Mouse (Mus musculus) embryo, embryonic 11 days (tissue): Measurements from ENCODE around the gene 1810062G17Rik.

Experiments used
- DNase-seq: peaks from one replicate; pipeline ENCODE4 v3.0.0-alpha.2; 2015

Gene 1810062G17Rik

DNA sequence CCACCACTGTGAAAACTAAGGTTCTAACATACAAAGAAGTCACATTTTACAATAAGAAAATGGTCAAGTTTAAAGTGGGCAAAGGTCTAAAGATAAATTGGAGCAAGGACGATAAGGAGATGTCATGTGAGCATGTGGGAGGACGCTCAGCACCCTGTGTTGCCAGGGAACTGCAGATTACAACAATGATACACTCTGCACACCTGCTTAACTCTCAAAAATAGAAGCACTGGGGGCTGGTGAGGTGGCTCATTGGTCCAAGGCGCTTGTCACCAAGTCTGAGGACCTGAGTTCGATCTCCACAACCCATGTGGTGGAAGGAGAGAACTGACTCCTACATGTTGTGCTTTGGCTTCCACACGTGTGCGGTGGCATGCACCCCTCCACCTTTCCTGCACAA lies 35.8 kb downstream of the 1810062G17Rik start:
- DNase-seq: no peak

- DNase-seq: no peak
These were observed 40.5 kb downstream of the 1810062G17Rik start for GRCm38 (mm10) chr3:36516196-36516595.

DNA sequence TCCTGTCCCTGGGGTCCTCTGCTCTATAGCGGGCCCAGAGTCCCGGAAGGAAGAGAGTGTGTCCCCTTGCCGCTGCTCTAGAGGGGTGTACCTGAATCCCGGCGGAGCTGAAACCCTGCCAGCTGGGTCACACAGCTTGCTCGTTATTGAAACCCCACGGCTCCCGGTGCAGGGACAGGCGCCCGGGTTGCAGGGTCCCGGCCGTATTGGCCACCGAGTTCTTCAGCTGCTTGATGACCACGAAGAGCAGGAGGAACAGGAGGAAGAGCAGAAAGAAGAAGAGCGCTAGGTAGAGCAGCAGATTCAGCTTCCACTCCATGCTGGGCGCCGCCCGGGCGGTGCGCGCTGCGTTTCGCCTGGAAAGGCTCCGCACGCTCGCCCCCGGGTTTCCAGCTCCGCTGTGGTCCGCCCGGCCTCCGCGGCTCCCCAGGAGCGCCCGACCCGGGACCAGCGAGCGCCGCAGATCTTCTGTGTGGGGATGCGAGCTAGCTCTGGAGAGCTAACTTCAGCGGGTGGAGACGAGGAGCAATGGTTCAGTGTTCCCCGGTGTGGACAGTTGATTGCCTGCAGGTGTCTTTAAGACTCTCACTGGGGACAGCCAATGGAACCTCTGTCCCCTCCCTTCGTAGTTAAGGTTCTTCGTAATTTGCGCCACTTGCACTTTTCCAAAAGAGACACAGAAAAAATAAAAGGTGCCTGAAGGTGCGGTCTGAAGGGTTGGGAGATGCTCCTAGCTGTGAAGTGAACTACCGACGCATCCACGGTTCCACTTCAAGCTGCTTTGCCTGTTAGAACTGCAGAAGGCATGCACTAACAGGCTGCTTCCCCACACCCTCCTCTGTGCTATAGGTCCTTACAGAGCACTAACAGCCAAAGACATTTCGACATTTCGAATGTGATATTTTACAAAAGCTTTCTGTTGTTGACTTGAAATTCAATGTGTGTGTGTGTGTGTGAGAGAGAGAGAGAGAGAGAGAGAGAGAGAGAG lies 45.6 kb downstream of the 1810062G17Rik start, which contains the start of gene Gm11549:
Gm11549 (minus strand) TSS at position 741 of the 988 bp plus-strand sequence.
- peak; percentile 65 for DNase-seq

- DNase-seq: no peak
These were observed 46.4 kb downstream of the 1810062G17Rik start for GRCm38 (mm10) chr3:36522137-36522536.

DNA sequence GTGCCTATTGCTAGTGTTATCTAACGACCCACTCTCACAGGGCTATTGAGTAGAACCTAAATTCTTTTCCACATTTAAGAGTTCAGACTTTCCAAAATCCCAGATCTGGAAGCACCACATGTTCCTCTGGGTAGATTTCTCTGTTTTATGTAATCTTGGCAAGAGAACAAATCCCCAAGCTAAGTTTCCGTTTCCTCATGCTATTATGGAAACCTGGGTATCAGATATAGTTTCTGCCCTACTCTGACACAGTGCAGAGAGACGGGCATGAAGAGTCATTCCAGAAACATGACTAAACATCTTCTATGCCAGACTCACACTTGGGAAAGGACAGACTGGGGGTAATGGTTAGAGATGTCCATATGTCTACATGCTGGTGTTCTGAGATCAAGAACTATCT lies 48.7 kb downstream of the 1810062G17Rik start:
- DNase-seq: no peak

DNA sequence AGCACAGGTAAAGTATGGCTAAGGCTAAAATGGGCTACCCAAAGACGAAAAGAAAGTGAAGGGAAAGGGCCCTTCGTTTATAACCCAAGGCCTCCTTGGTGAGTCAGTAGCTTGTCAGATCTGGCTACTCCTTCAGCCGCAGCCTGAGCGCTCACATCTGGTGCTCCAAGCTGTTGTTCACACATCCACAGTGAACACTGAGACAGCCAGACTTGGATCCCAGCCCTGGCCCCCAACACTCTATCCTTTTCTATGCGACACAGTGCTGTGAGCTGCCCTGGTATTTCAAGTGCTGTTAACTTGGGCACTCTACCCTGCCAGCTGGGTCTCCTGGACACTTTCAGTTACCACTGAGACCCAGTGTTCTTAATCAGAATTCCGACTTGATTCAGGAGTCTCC lies 54.6 kb downstream of the 1810062G17Rik start:
- no peak for DNase-seq

GRCm38 (mm10) chr3:36530781-36531180 lies 55.0 kb downstream of the 1810062G17Rik start:
- no peak for DNase-seq

DNA sequence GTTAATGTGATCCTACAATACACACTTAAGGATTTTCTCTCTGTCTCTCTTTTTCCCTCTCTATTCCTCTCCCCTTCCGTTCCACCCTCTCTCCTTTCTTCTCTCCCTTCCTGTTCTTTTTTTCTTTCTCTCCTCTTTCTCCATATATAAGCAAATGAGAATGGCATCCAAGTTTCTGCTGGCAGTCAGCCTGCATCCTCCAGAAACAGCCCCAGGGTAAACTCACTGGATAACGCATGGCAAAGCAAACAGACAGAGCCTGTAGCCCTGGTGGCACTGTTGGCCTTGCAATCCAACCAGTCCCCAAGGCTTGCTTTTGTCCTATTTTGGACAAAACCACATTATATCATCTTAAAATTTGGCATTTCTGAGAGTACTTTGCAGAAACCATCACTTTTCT lies 55.5 kb downstream of the 1810062G17Rik start:
- no peak for DNase-seq
